ENCODE assay signal across 21 mouse cellular contexts in the genomic region with DNA sequence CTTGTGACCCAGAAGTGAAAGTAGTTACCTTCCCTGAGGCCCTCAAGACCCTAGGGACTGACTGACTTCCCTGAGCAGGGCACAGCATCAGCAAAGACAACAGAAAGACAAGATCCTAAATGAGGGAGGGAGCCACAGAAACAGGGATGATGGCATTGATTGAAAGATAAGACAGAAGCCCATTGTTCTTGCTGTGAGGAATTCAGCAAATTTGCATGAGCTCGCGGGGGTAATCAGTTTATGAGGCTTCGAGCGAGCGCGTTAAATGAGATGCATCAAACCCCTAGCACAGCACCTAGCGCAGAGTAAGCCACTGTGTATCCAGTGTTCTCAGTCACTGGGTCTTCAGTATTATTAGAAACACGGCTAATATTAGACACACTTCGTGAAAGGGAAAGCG.
A peak's percentile ranks its signal among the peaks of the same experiment; 100 is the strongest.
DNase-seq lines count a peak whose midpoint lies in the region; ATAC-seq and TF ChIP-seq lines count a peak whose summit lies in the region.
"Had no signal": no experiment of that assay in that cellular context is flagged by ENCODE, and none has a peak within 500 bp of the region (broad histone marks: within the 10 kb centered on the region; RNA-seq: fewer than 3 reads in every experiment).

No protein-coding gene starts in this region.

- WGBS in forebrain, postnatal 0 days, result 32% methylated on average over 10 of the region's 10 CpGs
- 28% methylated on average over 10 of the region's 10 CpGs for WGBS in forebrain, embryonic 12.5 days

- DNase-seq in forebrain, postnatal 0 days, result peak; percentile 45
- DNase-seq in ES-CJ7 (ENCODE audit: low read depth, low spot score), result peak; percentile 54
- DNase-seq in urinary bladder, postnatal 25 days (ENCODE audit: low spot score), result no peak
- DNase-seq: adrenal gland, adult 2 months; adrenal gland, postnatal 10 days; adrenal gland, postnatal 25 days; cerebellum, adult 11 months; cerebellum, adult 18-20 months; cerebellum, adult 8-10 months; cerebellum, adult 9-11 months; cerebellum, postnatal 14 days; cerebellum, postnatal 36 days; embryo, embryonic 11 days had no signal

- peak; percentile 50; the same call in 1 of the 2 replicates for ATAC-seq in forebrain, postnatal 0 days
- ATAC-seq in forebrain, embryonic 12.5 days (ENCODE audit: low FRiP score), result no peak
- ATAC-seq in monocyte, adult 5-6 weeks (replicated peaks; ENCODE audit: insufficient number of reproducible peaks, low FRiP score, low TSS enrichment, poor library complexity, severe bottlenecking), result no peak
- ATAC-seq: forebrain, embryonic 13.5 days had no signal

- H3K27ac ChIP-seq in forebrain, postnatal 0 days (ENCODE audit: low read depth, low read length), result peak overlapping the region; percentile 29; the same call in 1 of the 2 replicates
- H3K27ac ChIP-seq in forebrain, embryonic 12.5 days, result no peak overlapping the region
- 0 out of 2 replicates have a peak overlapping the region, but pooled peaks have one; percentile 7 for H3K27ac ChIP-seq in ES-Bruce4 (ENCODE audit: insufficient read depth, low read length)
- H3K27ac ChIP-seq: embryonic facial prominence, embryonic 13.5 days; embryonic facial prominence, embryonic 15.5 days; forebrain, embryonic 10.5 days; forebrain, embryonic 13.5 days had no signal

- no peak overlapping the region for H3K4me2 ChIP-seq in forebrain, postnatal 0 days (ENCODE audit: low read depth)
- H3K4me2 ChIP-seq in forebrain, embryonic 12.5 days, result no peak overlapping the region
- H3K4me2 ChIP-seq: embryonic facial prominence, embryonic 13.5 days; embryonic facial prominence, embryonic 15.5 days; forebrain, embryonic 13.5 days had no signal

- TF ChIP-seq EP300 in ES-Bruce4 (IDR thresholded peaks at IDR 0.05; ENCODE audit: insufficient read depth, low read depth, low read length), result no peak

- H3K9me3 ChIP-seq in forebrain, postnatal 0 days (ENCODE audit: low read length), result no peaks in the 10 kb centered on the region
- no peaks in the 10 kb centered on the region for H3K9me3 ChIP-seq in forebrain, embryonic 12.5 days
- no peaks in the 10 kb centered on the region for H3K9me3 ChIP-seq in ES-Bruce4 (replicated peaks; ENCODE audit: control insufficient read depth, insufficient read depth, low read length, poor library complexity, severe bottlenecking)
- H3K9me3 ChIP-seq: embryonic facial prominence, embryonic 13.5 days; embryonic facial prominence, embryonic 15.5 days; forebrain, embryonic 10.5 days; forebrain, embryonic 13.5 days had no signal

- no peak overlapping the region for H3K9ac ChIP-seq in forebrain, postnatal 0 days
- no peak overlapping the region for H3K9ac ChIP-seq in forebrain, embryonic 12.5 days
- no peak overlapping the region for H3K9ac ChIP-seq in ES-Bruce4 (ENCODE audit: low read depth, poor library complexity, severe bottlenecking)
- H3K9ac ChIP-seq: embryonic facial prominence, embryonic 13.5 days; embryonic facial prominence, embryonic 15.5 days; forebrain, embryonic 13.5 days had no signal

- TF ChIP-seq CTCF in forebrain, postnatal 0 days (IDR thresholded peaks at IDR 0.05; ENCODE audit: low read depth), result no peak
- TF ChIP-seq CTCF in ES-Bruce4 (IDR thresholded peaks at IDR 0.05; ENCODE audit: low read depth, low read length), result no peak

- TF ChIP-seq POLR2A in ES-Bruce4 (IDR thresholded peaks at IDR 0.05; ENCODE audit: insufficient read depth, low read length), result no peak

- no peak overlapping the region for H3K4me3 ChIP-seq in forebrain, postnatal 0 days (ENCODE audit: low read depth, low read length)
- H3K4me3 ChIP-seq in forebrain, embryonic 12.5 days (replicated peaks), result no peak overlapping the region
- no peak overlapping the region for H3K4me3 ChIP-seq in ES-Bruce4 (ENCODE audit: low read depth, low read length)
- H3K4me3 ChIP-seq: embryonic facial prominence, embryonic 13.5 days; embryonic facial prominence, embryonic 15.5 days; erythroblast, embryonic 14.5 days; forebrain, embryonic 10.5 days; forebrain, embryonic 13.5 days had no signal

- no peaks in the 10 kb centered on the region for H3K36me3 ChIP-seq in forebrain, postnatal 0 days (ENCODE audit: insufficient read depth)
- no peaks in the 10 kb centered on the region for H3K36me3 ChIP-seq in forebrain, embryonic 12.5 days (replicated peaks)
- no peaks in the 10 kb centered on the region for H3K36me3 ChIP-seq in ES-Bruce4 (ENCODE audit: control insufficient read depth, insufficient read depth, low read length, poor library complexity, severe bottlenecking)
- H3K36me3 ChIP-seq: embryonic facial prominence, embryonic 13.5 days; embryonic facial prominence, embryonic 15.5 days; forebrain, embryonic 10.5 days had no signal

- H3K27me3 ChIP-seq in forebrain, postnatal 0 days (ENCODE audit: insufficient read depth, low read length), result no peaks in the 10 kb centered on the region
- peaks cover 51% of the 10 kb centered on the region for H3K27me3 ChIP-seq in forebrain, embryonic 12.5 days
- no peaks in the 10 kb centered on the region for H3K27me3 ChIP-seq in ES-Bruce4 (ENCODE audit: control insufficient read depth, insufficient read depth, low read length, poor library complexity, severe bottlenecking)

- peaks cover 13% of the 10 kb centered on the region; the same call in 1 of the 2 replicates for H3K4me1 ChIP-seq in forebrain, postnatal 0 days (ENCODE audit: insufficient read depth)
- H3K4me1 ChIP-seq in forebrain, embryonic 12.5 days, result peaks cover 24% of the 10 kb centered on the region
- H3K4me1 ChIP-seq in ES-Bruce4 (ENCODE audit: control insufficient read depth, insufficient read depth, low read length), result peaks cover 11% of the 10 kb centered on the region
